Mouse (Mus musculus) heart, embryonic 11.5 days (tissue): ENCODE measurements around the gene Col11a2. TPM values are rescaled to one million over a fixed set of nuclear protein-coding genes. Genes with fewer than 3 reads are reported as not detected.

ENCODE experiments used
- ATAC-seq: fragments of 200-750 bp; cut with Nextera tagmentation; replicated peaks from 2 replicates; pipeline ENCODE4 v1.8.0; 2017; ENCODE audit warnings: moderate library complexity; ENCODE audit not compliant: insufficient number of reproducible peaks, low FRiP score, low TSS enrichment
- H3K27ac ChIP-seq: fragments of 300-500 bp; sonication (generic); 2 replicates; pipeline ENCODE4 v1.5.1; 2014; ENCODE audit warnings: mild to moderate bottlenecking, low read depth, low read length
- H3K27me3 ChIP-seq: fragments of 300-500 bp; sonication (generic); 2 replicates; pipeline ENCODE4 v1.6.1; 2014; ENCODE audit warnings: mild to moderate bottlenecking, low read length, mixed read lengths; ENCODE audit not compliant: control insufficient read depth, insufficient read depth
- H3K36me3 ChIP-seq: fragments of 300-500 bp; sonication (generic); 2 replicates; pipeline ENCODE4 v1.6.1; 2014; ENCODE audit warnings: mild to moderate bottlenecking, low read length, moderate library complexity, mixed read lengths; ENCODE audit not compliant: control insufficient read depth, insufficient read depth
- H3K4me1 ChIP-seq: fragments of 300-500 bp; sonication (generic); 2 replicates; pipeline ENCODE4 v1.6.1; 2014; ENCODE audit warnings: low read length; ENCODE audit not compliant: control insufficient read depth, insufficient read depth
- H3K4me2 ChIP-seq: fragments of 300-500 bp; sonication (generic); 2 replicates; pipeline ENCODE4 v1.6.1; 2014; ENCODE audit warnings: mild to moderate bottlenecking, moderate library complexity
- H3K4me3 ChIP-seq: fragments of 300-500 bp; sonication (generic); 2 replicates; pipeline ENCODE4 v1.5.1; 2014; ENCODE audit warnings: low read depth, low read length
- H3K9ac ChIP-seq: fragments of 300-500 bp; sonication (generic); 2 replicates; pipeline ENCODE4 v1.6.1; 2014; ENCODE audit warnings: mild to moderate bottlenecking, low read depth, low read length, moderate library complexity
- H3K9me3 ChIP-seq: fragments of 300-500 bp; sonication (generic); replicated peaks from 2 replicates; pipeline ENCODE4 v1.6.1; 2016; ENCODE audit warnings: low read length; ENCODE audit not compliant: control insufficient read depth
- WGBS: fragments of 180-500 bp; shearing (Covaris S2); extraction: QIAGEN DNeasy Blood & Tissue Kit; methylation state at CpG from one replicate; pipeline ENCODE4 v1.1.7; 2014; ENCODE audit not compliant: insufficient replicate concordance; 5-methylcytosine and 5-hydroxymethylcytosine counted together
- polyA plus RNA-seq: library from polyadenylated mRNA; unstranded; fragments of >200 nt; fragmentation: Nextera tagmentation; extraction: Ambion mirVana; gene quantifications from 2 replicates; pipeline ENCODE4 v1.2.1, GENCODE M21; 2014

Gene Col11a2
- polyA plus RNA-seq, 1 experiment from 2014 or later: 0.70 TPM

DNA sequence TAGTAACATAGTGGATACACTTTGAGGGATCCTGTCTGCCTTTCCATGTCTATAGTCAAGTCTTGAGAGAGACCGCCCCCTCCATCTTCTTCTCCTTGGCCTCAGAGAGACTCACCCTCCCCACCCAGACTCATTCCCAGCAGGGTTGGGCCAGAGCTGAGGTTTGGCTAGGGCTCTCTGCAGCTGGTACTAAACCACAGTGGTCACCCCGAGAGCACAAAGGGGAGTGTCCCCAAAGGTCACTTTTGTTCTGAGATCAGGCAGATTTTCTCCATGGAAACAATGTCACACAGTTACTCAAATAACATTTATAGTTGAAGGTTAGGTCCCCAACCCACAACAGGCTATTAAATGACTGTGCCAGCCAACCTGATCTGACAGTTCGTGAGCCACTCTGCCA is 29.6 kb downstream of the Col11a2 start:
- H3K27me3 ChIP-seq: no peaks in the 10 kb centered on the region; the same call in 1 of the 2 replicates
- H3K4me3 ChIP-seq: no peak overlapping the region
- H3K4me1 ChIP-seq: no peaks in the 10 kb centered on the region
- no peak overlapping the region for H3K9ac ChIP-seq
- WGBS: 53% methylated on average over 3 of the region's 3 CpGs
- H3K27ac ChIP-seq: no peak overlapping the region
- no peaks in the 10 kb centered on the region for H3K9me3 ChIP-seq
- no peak overlapping the region for H3K4me2 ChIP-seq
- H3K36me3 ChIP-seq: no peaks in the 10 kb centered on the region
- ATAC-seq: no peak

DNA sequence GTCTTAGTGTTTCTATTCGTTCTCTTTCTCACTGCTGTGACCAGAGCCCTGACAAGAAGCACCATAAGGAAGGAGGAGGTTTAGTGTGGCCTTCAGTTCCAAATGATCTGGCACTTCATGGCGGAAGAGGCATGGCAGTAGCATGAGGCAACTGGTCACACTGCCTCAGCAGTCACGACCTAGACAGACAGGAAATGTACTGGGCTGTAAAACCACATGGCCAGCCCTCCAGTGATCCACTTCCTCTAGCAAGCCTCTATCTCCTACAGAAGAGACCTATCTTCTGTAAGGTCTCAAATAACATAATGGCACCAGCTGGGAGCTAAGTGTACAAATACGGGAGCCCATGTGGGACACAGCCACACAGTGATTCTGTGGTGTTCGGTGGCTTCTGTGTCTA is 32.9 kb downstream of the Col11a2 start:
- Histone ChIP-seq H3K4me2 (no peak overlapping the region), H3K9me3 (no peaks in the 10 kb centered on the region), H3K27ac (no peak overlapping the region), H3K4me1 (no peaks in the 10 kb centered on the region), H3K4me3 (no peak overlapping the region), H3K36me3 (no peaks in the 10 kb centered on the region), H3K9ac (no peak overlapping the region), H3K27me3 (peaks cover 16% of the 10 kb centered on the region)
- WGBS: 65% methylated on average over 5 of the region's 5 CpGs
- ATAC-seq: no peak

DNA sequence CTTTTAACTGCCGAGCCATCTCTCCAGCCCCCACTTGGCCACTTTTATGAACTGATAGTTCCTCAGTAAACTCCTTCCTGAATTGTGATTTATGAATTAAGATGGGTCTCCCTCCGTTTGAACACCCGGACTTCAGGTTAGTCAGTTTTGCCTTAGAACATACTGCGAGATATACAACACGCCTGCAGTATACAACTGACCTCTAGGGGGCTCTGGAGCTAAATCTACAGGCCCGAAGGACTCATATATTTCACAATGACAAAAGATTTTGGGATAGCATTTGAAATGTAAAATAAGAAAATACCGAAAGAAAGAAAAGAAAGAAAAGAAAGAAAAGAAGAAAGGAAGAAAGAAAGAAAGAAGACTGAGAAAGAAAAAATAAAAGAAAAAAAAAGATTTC is 36.0 kb downstream of the Col11a2 start:
- 36% methylated on average over 7 of the region's 7 CpGs for WGBS
- Histone ChIP-seq H3K4me2 (no peak overlapping the region), H3K4me3 (no peak overlapping the region), H3K9ac (no peak overlapping the region), H3K27ac (no peak overlapping the region), H3K4me1 (no peaks in the 10 kb centered on the region), H3K36me3 (no peaks in the 10 kb centered on the region), H3K27me3 (peaks cover 20% of the 10 kb centered on the region), H3K9me3 (no peaks in the 10 kb centered on the region)
- ATAC-seq: no peak

DNA sequence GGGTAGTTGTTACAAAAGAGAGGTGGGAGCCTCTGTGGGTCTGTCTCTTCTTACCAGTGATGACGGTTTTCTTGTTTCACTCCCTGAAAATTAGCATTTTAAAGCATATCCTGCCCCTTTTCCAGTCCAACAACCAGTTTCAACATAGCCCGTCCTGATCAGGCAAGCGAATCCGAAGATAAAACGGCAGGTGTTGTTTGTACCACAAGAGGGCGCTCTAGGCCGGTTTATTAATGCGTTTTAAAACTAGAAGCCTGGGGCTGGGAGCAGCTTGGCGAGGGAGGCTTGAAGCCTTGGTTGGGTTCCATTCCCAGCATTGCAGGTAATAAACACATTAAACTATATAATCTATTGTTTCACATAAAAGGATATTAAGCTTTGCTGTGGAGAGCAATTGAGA is 38.3 kb downstream of the Col11a2 start:
- Histone ChIP-seq H3K9ac (no peak overlapping the region), H3K36me3 (no peaks in the 10 kb centered on the region), H3K27me3 (peaks cover 20% of the 10 kb centered on the region), H3K9me3 (no peaks in the 10 kb centered on the region), H3K4me2 (no peak overlapping the region), H3K4me1 (no peaks in the 10 kb centered on the region), H3K4me3 (no peak overlapping the region), H3K27ac (no peak overlapping the region)
- WGBS: 2% methylated on average over 9 of the region's 9 CpGs
- ATAC-seq: no peak

DNA sequence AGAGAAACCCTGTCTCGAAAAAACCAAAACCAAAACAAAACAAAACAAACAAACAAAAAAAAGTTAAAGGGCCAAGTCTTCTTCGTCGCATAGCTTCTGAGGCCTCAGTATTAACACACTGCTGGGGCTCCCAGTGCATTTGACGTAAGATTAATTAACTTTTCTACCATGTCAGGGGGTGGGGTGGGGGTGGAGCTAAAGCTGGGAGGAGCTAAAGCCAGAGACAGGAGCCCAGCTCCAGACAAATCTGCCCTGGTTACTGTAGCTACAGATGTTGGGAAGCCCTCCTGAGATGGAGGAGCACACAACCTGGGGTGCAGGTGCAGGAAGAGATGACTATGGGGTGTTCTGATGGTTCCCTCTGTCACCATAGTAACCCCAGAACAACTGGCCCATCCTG is 38.9 kb downstream of the Col11a2 start:
- Histone ChIP-seq H3K9ac (no peak overlapping the region), H3K27ac (no peak overlapping the region), H3K4me1 (no peaks in the 10 kb centered on the region), H3K36me3 (no peaks in the 10 kb centered on the region), H3K4me3 (no peak overlapping the region), H3K27me3 (peaks cover 20% of the 10 kb centered on the region), H3K9me3 (no peaks in the 10 kb centered on the region), H3K4me2 (no peak overlapping the region)
- ATAC-seq: no peak
- 55% methylated on average over 4 of the region's 4 CpGs for WGBS

DNA sequence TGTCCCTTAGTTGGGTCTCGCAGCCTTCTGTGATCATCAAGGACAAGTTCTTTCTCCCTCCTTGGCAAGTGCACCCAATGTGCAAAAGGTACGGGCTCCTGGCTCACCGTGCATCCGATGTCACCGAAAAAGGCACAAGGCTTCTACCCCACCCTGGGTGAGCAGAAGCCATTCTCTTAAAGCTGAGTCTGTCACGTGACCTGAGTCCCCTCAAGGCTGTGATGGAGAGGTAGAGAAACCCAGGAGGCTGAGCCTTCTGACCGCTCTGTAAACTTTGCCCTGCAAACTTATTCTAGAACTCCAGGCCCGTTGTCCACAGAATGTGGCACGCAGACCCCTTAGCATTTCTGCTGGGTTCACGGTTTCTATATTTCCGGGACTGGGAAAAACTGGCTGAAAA is 39.8 kb downstream of the Col11a2 start:
- H3K4me1 ChIP-seq: no peaks in the 10 kb centered on the region
- ATAC-seq: no peak
- peaks cover 22% of the 10 kb centered on the region for H3K27me3 ChIP-seq
- WGBS: 82% methylated on average over 11 of the region's 11 CpGs
- no peak overlapping the region for H3K9ac ChIP-seq
- no peak overlapping the region for H3K4me2 ChIP-seq
- H3K4me3 ChIP-seq: no peak overlapping the region
- no peak overlapping the region for H3K27ac ChIP-seq
- no peaks in the 10 kb centered on the region for H3K36me3 ChIP-seq
- no peaks in the 10 kb centered on the region for H3K9me3 ChIP-seq

DNA sequence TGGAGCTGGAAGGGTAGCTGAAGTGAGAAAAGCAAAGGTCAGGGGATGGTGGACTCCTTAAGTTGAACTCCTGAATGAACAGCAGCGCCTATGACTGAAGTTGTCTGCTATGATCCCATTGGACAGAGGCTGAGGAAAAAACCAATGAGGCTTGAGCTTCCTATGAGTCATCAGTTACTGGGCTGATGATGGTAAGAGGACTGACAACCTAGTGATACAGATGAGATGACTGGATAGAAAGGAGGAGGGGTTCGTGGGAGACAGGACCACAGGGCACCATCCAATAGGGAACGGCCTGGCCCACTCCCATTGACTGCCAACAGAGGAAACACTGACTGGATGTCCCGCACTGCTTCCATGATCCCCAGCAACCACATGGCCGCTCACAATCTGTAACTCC is 40.4 kb downstream of the Col11a2 start:
- Histone ChIP-seq H3K27me3 (peaks cover 24% of the 10 kb centered on the region), H3K4me3 (no peak overlapping the region), H3K4me1 (no peaks in the 10 kb centered on the region), H3K4me2 (no peak overlapping the region), H3K36me3 (no peaks in the 10 kb centered on the region), H3K27ac (no peak overlapping the region), H3K9ac (no peak overlapping the region), H3K9me3 (no peaks in the 10 kb centered on the region)
- 19% methylated on average over 5 of the region's 5 CpGs for WGBS
- no peak for ATAC-seq

DNA sequence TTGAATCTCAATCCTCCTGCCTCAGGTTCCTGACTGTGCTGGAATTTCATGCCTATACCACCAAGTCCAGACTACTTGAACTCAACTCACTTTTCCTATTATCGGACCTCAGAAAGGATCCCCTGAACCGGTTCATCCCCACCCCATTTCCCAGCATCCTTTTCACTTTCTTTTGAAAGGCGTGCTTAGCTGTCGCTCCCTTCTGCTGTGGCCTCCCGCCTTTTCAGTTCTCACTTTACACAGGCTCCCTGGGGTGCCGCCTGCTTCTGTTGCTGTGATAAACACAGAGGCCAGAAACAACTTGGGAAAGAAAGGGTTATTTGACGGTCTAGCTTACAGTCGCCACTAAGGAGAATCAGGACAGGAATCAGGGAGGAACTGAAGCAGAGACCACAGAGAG is 43.9 kb downstream of the Col11a2 start:
- no peak overlapping the region for H3K27ac ChIP-seq
- no peaks in the 10 kb centered on the region for H3K4me1 ChIP-seq
- no peak overlapping the region for H3K4me2 ChIP-seq
- no peaks in the 10 kb centered on the region for H3K9me3 ChIP-seq
- H3K27me3 ChIP-seq: peaks cover 7% of the 10 kb centered on the region; the same call in 1 of the 2 replicates
- WGBS: 8% methylated on average over 8 of the region's 8 CpGs
- H3K4me3 ChIP-seq: no peak overlapping the region
- no peaks in the 10 kb centered on the region for H3K36me3 ChIP-seq
- no peak for ATAC-seq
- no peak overlapping the region for H3K9ac ChIP-seq

DNA sequence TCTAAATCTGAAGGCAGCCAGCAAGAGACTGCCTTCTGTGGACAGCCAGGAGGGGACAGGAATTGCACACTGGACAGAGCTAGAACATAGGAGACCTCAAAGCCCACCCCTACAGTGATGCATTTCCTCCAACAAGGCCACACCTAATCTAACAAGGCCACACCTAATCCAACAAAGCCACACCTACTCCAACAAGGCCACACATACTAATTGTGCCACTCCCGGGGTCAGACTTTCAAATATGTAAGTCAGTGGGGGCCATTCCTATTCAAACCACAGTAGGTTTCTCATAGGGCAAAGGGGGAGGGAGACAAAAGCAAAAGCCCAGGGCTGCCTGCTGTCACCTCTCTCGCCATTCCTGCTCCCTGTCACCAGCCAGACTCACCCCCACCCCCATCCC is 48.1 kb downstream of the Col11a2 start:
- H3K4me3 ChIP-seq: no peak overlapping the region
- H3K27ac ChIP-seq: no peak overlapping the region
- no peaks in the 10 kb centered on the region for H3K9me3 ChIP-seq
- H3K27me3 ChIP-seq: peaks cover 4% of the 10 kb centered on the region; the same call in 1 of the 2 replicates
- H3K4me2 ChIP-seq: no peak overlapping the region
- WGBS: 53% methylated on average over 2 of the region's 2 CpGs
- peaks cover 2% of the 10 kb centered on the region; the same call in 1 of the 2 replicates for H3K4me1 ChIP-seq
- no peaks in the 10 kb centered on the region for H3K36me3 ChIP-seq
- H3K9ac ChIP-seq: no peak overlapping the region
- ATAC-seq: no peak
